Mouse (Mus musculus) lung, embryonic 16.5 days (tissue): Measurements from ENCODE around the gene Galm. TPM values are rescaled to one million over a fixed set of nuclear protein-coding genes. Genes with fewer than 3 reads are reported as not detected.

Experiments used
- ATAC-seq: fragments of 200-750 bp; cut with Nextera tagmentation; 2 replicates; pipeline ENCODE4 v1.8.0; 2017; ENCODE audit warnings: low read depth, mild to moderate bottlenecking, moderate library complexity
- H3K27ac ChIP-seq: fragments of 300-500 bp; sonication (generic); 2 replicates; pipeline ENCODE4 v1.5.1; 2014; ENCODE audit warnings: mild to moderate bottlenecking, control low read depth, low read length
- H3K27me3 ChIP-seq: fragments of 300-500 bp; sonication (generic); 2 replicates; pipeline ENCODE4 v1.6.1; 2014; ENCODE audit warnings: low read depth, low read length, mixed read lengths; ENCODE audit not compliant: control insufficient read depth, insufficient read depth
- H3K36me3 ChIP-seq: fragments of 300-500 bp; sonication (generic); 2 replicates; pipeline ENCODE4 v1.6.1; 2014; ENCODE audit warnings: low read length; ENCODE audit not compliant: control insufficient read depth, insufficient read depth
- H3K4me1 ChIP-seq: fragments of 300-500 bp; sonication (generic); replicated peaks from 2 replicates; pipeline ENCODE4 v1.6.1; 2014; ENCODE audit warnings: low read length, mixed read lengths; ENCODE audit not compliant: control insufficient read depth, insufficient read depth
- H3K4me2 ChIP-seq: fragments of 300-500 bp; sonication (generic); 2 replicates; pipeline ENCODE4 v1.6.1; 2014; ENCODE audit warnings: low read depth, low read length, control low read depth
- H3K4me3 ChIP-seq: fragments of 300-500 bp; sonication (generic); 2 replicates; pipeline ENCODE4 v1.5.1; 2014; ENCODE audit warnings: mild to moderate bottlenecking, low read length, control low read depth
- H3K9ac ChIP-seq: fragments of 300-500 bp; sonication (generic); 2 replicates; pipeline ENCODE4 v1.6.1; 2014; ENCODE audit warnings: low read length, control low read depth
- H3K9me3 ChIP-seq: fragments of 300-500 bp; sonication (generic); 2 replicates; pipeline ENCODE4 v1.6.1; 2016; ENCODE audit warnings: low read length; ENCODE audit not compliant: control insufficient read depth
- WGBS: fragments of 180-500 bp; shearing (Covaris S2); extraction: QIAGEN DNeasy Blood & Tissue Kit; methylation state at CpG from one replicate; pipeline ENCODE4 v1.1.7; 2014; 5-methylcytosine and 5-hydroxymethylcytosine counted together
- polyA plus RNA-seq: library from polyadenylated mRNA; unstranded; fragments of >200 nt; fragmentation: Nextera tagmentation; extraction: Ambion mirVana; gene quantifications from 2 replicates; pipeline ENCODE4 v1.2.1, GENCODE M21; 2015

Gene Galm
- polyA plus RNA-seq, 1 experiment from 2014 or later, result 20.4 TPM

GRCm38 (mm10) chr17:80138434-80139162 is 11.3 kb downstream of the Galm start:
- H3K9me3 ChIP-seq, result no peaks in the 10 kb centered on the region
- peak; percentile 31; the same call in 1 of the 2 replicates for ATAC-seq
- WGBS, result 58% methylated on average over 17 of the region's 17 CpGs
- H3K4me1 ChIP-seq, result peaks cover 7% of the 10 kb centered on the region
- H3K4me2 ChIP-seq, result no peak overlapping the region
- no peaks in the 10 kb centered on the region for H3K36me3 ChIP-seq
- no peak overlapping the region for H3K9ac ChIP-seq
- H3K27ac ChIP-seq, result no peak overlapping the region
- H3K4me3 ChIP-seq, result no peak overlapping the region
- H3K27me3 ChIP-seq, result no peaks in the 10 kb centered on the region

GRCm38 (mm10) chr17:80139753-80140444 is 12.6 kb downstream of the Galm start:
- Histone ChIP-seq H3K4me2 (no peak overlapping the region), H3K4me3 (no peak overlapping the region), H3K9ac (no peak overlapping the region), H3K27ac (no peak overlapping the region), H3K9me3 (no peaks in the 10 kb centered on the region), H3K4me1 (peaks cover 13% of the 10 kb centered on the region), H3K36me3 (no peaks in the 10 kb centered on the region), H3K27me3 (no peaks in the 10 kb centered on the region)
- no peak for ATAC-seq
- 66% methylated on average over 9 of the region's 9 CpGs for WGBS

GRCm38 (mm10) chr17:80143478-80144232 is 16.4 kb downstream of the Galm start:
- Histone ChIP-seq H3K4me3 (no peak overlapping the region), H3K9me3 (no peaks in the 10 kb centered on the region), H3K27me3 (no peaks in the 10 kb centered on the region), H3K36me3 (no peaks in the 10 kb centered on the region), H3K4me1 (peaks cover 24% of the 10 kb centered on the region), H3K9ac (no peak overlapping the region), H3K27ac (no peak overlapping the region), H3K4me2 (no peak overlapping the region)
- WGBS, result 60% methylated on average over 6 of the region's 6 CpGs
- peak; percentile 56 for ATAC-seq

GRCm38 (mm10) chr17:80145210-80145609 is 17.9 kb downstream of the Galm start:
- WGBS, result 17% methylated on average over 7 of the region's 7 CpGs
- H3K36me3 ChIP-seq, result no peaks in the 10 kb centered on the region
- H3K4me1 ChIP-seq, result peaks cover 25% of the 10 kb centered on the region
- ATAC-seq, result no peak
- H3K9ac ChIP-seq, result no peak overlapping the region
- H3K4me3 ChIP-seq, result no peak overlapping the region
- no peaks in the 10 kb centered on the region for H3K27me3 ChIP-seq
- H3K9me3 ChIP-seq, result no peaks in the 10 kb centered on the region
- no peak overlapping the region for H3K4me2 ChIP-seq
- no peak overlapping the region for H3K27ac ChIP-seq

GRCm38 (mm10) chr17:80145771-80146170 is 18.5 kb downstream of the Galm start:
- H3K9me3 ChIP-seq, result no peaks in the 10 kb centered on the region
- no peaks in the 10 kb centered on the region for H3K27me3 ChIP-seq
- H3K9ac ChIP-seq, result no peak overlapping the region
- no peaks in the 10 kb centered on the region for H3K36me3 ChIP-seq
- no peak for ATAC-seq
- no peak overlapping the region for H3K27ac ChIP-seq
- peaks cover 25% of the 10 kb centered on the region for H3K4me1 ChIP-seq
- no peak overlapping the region for H3K4me3 ChIP-seq
- no peak overlapping the region for H3K4me2 ChIP-seq
- WGBS, result 61% methylated on average over 3 of the region's 3 CpGs

GRCm38 (mm10) chr17:80148053-80148994 is 21.1 kb downstream of the Galm start:
- Histone ChIP-seq H3K27me3 (no peaks in the 10 kb centered on the region), H3K4me2 (peak overlapping the region; percentile 35), H3K36me3 (no peaks in the 10 kb centered on the region), H3K27ac (no peak overlapping the region), H3K9me3 (no peaks in the 10 kb centered on the region), H3K4me3 (peak overlapping the region; percentile 7), H3K9ac (no peak overlapping the region; the same call in 1 of the 2 replicates), H3K4me1 (peaks cover 25% of the 10 kb centered on the region)
- peak; percentile 96 for ATAC-seq
- WGBS, result 32% methylated on average over 23 of the region's 23 CpGs

- no peak overlapping the region for H3K4me3 ChIP-seq
- H3K4me1 ChIP-seq, result peaks cover 22% of the 10 kb centered on the region
- no peak overlapping the region for H3K9ac ChIP-seq
- no peak for ATAC-seq
- H3K9me3 ChIP-seq, result no peaks in the 10 kb centered on the region
- no peak overlapping the region for H3K27ac ChIP-seq
- WGBS, result 79% methylated on average over 6 of the region's 6 CpGs
- no peak overlapping the region for H3K4me2 ChIP-seq
- H3K27me3 ChIP-seq, result no peaks in the 10 kb centered on the region
- H3K36me3 ChIP-seq, result no peaks in the 10 kb centered on the region
Observed at GRCm38 (mm10) chr17:80148995-80149388, 21.7 kb downstream of the Galm start.

GRCm38 (mm10) chr17:80151353-80151752 is 24.1 kb downstream of the Galm start:
- Histone ChIP-seq H3K4me3 (no peak overlapping the region), H3K4me2 (no peak overlapping the region), H3K9me3 (no peaks in the 10 kb centered on the region), H3K36me3 (no peaks in the 10 kb centered on the region), H3K4me1 (peaks cover 13% of the 10 kb centered on the region; the same call in 1 of the 2 replicates), H3K27me3 (no peaks in the 10 kb centered on the region), H3K27ac (no peak overlapping the region), H3K9ac (no peak overlapping the region)
- 35% methylated on average over 5 of the region's 5 CpGs for WGBS
- ATAC-seq, result no peak; the same call in 1 of the 2 replicates
